In the genomic region with DNA sequence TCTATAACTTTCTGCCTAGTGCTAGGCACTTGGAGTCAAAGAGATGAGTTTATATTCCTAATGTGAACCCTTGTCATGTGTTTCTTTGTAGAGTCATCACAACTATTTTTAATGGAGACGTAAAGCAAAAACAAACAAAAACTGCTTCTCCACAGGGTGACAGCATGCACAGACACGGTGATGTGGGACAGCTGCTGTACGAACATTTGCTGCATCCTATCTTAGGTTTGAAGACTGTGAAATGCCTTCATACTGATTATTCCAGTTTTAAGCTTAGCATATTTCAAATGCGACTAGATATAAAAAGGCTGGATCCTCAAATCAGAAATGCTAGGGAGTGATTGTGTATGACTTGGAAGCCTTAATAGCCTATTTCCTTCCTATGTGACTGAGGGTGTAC, we compare ENCODE assay signal across 24 mouse cellular contexts.
DNase-seq lines count a peak whose midpoint lies in the region; ATAC-seq and TF ChIP-seq lines count a peak whose summit lies in the region.
"Had no signal": no experiment of that assay in that cellular context is flagged by ENCODE, and none has a peak within 500 bp of the region (broad histone marks: within the 10 kb centered on the region; RNA-seq: fewer than 3 reads in every experiment).

No protein-coding gene starts in this region.

- ATAC-seq in kidney, embryonic 16.5 days (ENCODE audit: low FRiP score, low TSS enrichment): peak; percentile 42; the same call in 1 of the 2 replicates
- ATAC-seq in lung, embryonic 14.5 days (ENCODE audit: insufficient read depth): peak; percentile 56; the same call in 1 of the 2 replicates
- ATAC-seq: activated CD4-positive, CD25-positive, alpha-beta regulatory T cell, adult 4 months; CD4-positive, CD25-positive, alpha-beta regulatory T cell, adult 4 months; forebrain, embryonic 13.5 days; forebrain, embryonic 15.5 days; Patski had no signal

- no peak overlapping the region for H3K4me3 ChIP-seq in kidney, embryonic 16.5 days (ENCODE audit: low read length)
- H3K4me3 ChIP-seq in lung, embryonic 14.5 days (ENCODE audit: low read depth, low read length): no peak overlapping the region
- H3K4me3 ChIP-seq: embryonic facial prominence, embryonic 10.5 days; embryonic facial prominence, embryonic 12.5 days; forebrain, embryonic 13.5 days; forebrain, embryonic 15.5 days had no signal

- 51% methylated on average over 4 of the region's 4 CpGs for WGBS in kidney, embryonic 16.5 days
- 40% methylated on average over 4 of the region's 4 CpGs for WGBS in lung, embryonic 14.5 days

- DNase-seq in kidney, postnatal 25 days: no peak
- peak; percentile 50 for DNase-seq in kidney, postnatal 10 days
- no peak for DNase-seq in kidney, adult 18-20 months
- peak; percentile 59 for DNase-seq in lung, embryonic 14.5 days
- no peak for DNase-seq in lung, postnatal 36 days
- DNase-seq: adrenal gland, adult 8-10 months; adrenal gland, postnatal 14 days; adrenal gland, postnatal 36 days; B cell, adult 2 months; cerebellum, adult 11-12 months; cerebellum, adult 2 months; cerebellum, adult 9-10 months; cerebellum, postnatal 10 days; cerebellum, postnatal 25 days had no signal

- TF ChIP-seq CTCF in lung, embryonic 14.5 days (IDR thresholded peaks at IDR 0.05; ENCODE audit: low read depth): no peak

- H3K9ac ChIP-seq in kidney, embryonic 16.5 days (replicated peaks; ENCODE audit: low read length): no peak overlapping the region
- no peak overlapping the region for H3K9ac ChIP-seq in lung, embryonic 14.5 days
- H3K9ac ChIP-seq: embryonic facial prominence, embryonic 12.5 days; forebrain, embryonic 13.5 days; forebrain, embryonic 15.5 days had no signal

- no peaks in the 10 kb centered on the region for H3K9me3 ChIP-seq in kidney, embryonic 16.5 days (ENCODE audit: low read length)
- H3K9me3 ChIP-seq in lung, embryonic 14.5 days (ENCODE audit: low read depth, low read length): no peaks in the 10 kb centered on the region
- H3K9me3 ChIP-seq: embryonic facial prominence, embryonic 10.5 days; embryonic facial prominence, embryonic 12.5 days; forebrain, embryonic 13.5 days; forebrain, embryonic 15.5 days; G1E had no signal

- no peaks in the 10 kb centered on the region for H3K36me3 ChIP-seq in kidney, embryonic 16.5 days (ENCODE audit: insufficient read depth, low read length)
- H3K36me3 ChIP-seq in lung, embryonic 14.5 days (ENCODE audit: insufficient read depth): no peaks in the 10 kb centered on the region
- H3K36me3 ChIP-seq: embryonic facial prominence, embryonic 10.5 days; embryonic facial prominence, embryonic 12.5 days; forebrain, embryonic 15.5 days; G1E had no signal

- H3K27me3 ChIP-seq in kidney, embryonic 16.5 days (ENCODE audit: insufficient read depth, low read length): no peaks in the 10 kb centered on the region
- H3K27me3 ChIP-seq in lung, embryonic 14.5 days (ENCODE audit: insufficient read depth, low read length): no peaks in the 10 kb centered on the region
- H3K27me3 ChIP-seq: CH12.LX; embryonic facial prominence, embryonic 12.5 days; forebrain, embryonic 13.5 days; forebrain, embryonic 15.5 days; Patski had no signal

- no peak overlapping the region for H3K4me2 ChIP-seq in kidney, embryonic 16.5 days (replicated peaks; ENCODE audit: low read depth, low read length)
- H3K4me2 ChIP-seq in lung, embryonic 14.5 days: no peak overlapping the region
- H3K4me2 ChIP-seq: embryonic facial prominence, embryonic 12.5 days; forebrain, embryonic 13.5 days; forebrain, embryonic 15.5 days had no signal

- no peaks in the 10 kb centered on the region for H3K4me1 ChIP-seq in kidney, embryonic 16.5 days (ENCODE audit: insufficient read depth, low read length)
- H3K4me1 ChIP-seq in lung, embryonic 14.5 days (ENCODE audit: insufficient read depth): no peaks in the 10 kb centered on the region
- H3K4me1 ChIP-seq: embryonic facial prominence, embryonic 10.5 days; embryonic facial prominence, embryonic 12.5 days; forebrain, embryonic 13.5 days; forebrain, embryonic 15.5 days had no signal

- no peak overlapping the region for H3K27ac ChIP-seq in kidney, embryonic 16.5 days (ENCODE audit: low read length)
- H3K27ac ChIP-seq in lung, embryonic 14.5 days (ENCODE audit: low read depth): no peak overlapping the region
- H3K27ac ChIP-seq: embryonic facial prominence, embryonic 10.5 days; embryonic facial prominence, embryonic 12.5 days; forebrain, embryonic 13.5 days; forebrain, embryonic 15.5 days had no signal

Comparison
In these comparisons a context has a peak if more than half of its experiments do, and no peak if none do; other contexts are left out.
1. DNase-seq: peak in kidney, postnatal 10 days (single experiment) and lung, embryonic 14.5 days (single experiment); none in kidney, postnatal 25 days (0 of 2), kidney, adult 18-20 months (single experiment) and lung, postnatal 36 days (single experiment).